Mouse (Mus musculus): ENCODE results near the gene Ap2s1.

The Ap2s1 gene

GRCm38 (mm10) chr7:16793010-16793725 lies 55.0 kb downstream of the Ap2s1 start:
- no peak for DNase-seq (ENCODE audit: low spot score in 2 of 2)

GRCm38 (mm10) chr7:16794886-16795285 lies 56.7 kb downstream of the Ap2s1 start:
- DNase-seq (ENCODE audit: low spot score in 2 of 2), result no peak

All from heart, adult 9 months (tissue).